Mouse (Mus musculus) small intestine, adult 2 months (tissue): ENCODE results near the gene Rbm39. TPM values are rescaled to one million over a fixed set of nuclear protein-coding genes. Genes with fewer than 3 reads are reported as not detected.
A peak's percentile ranks its signal among the peaks of the same experiment; 100 is the strongest.

ENCODE experiments used
- H3K27ac ChIP-seq: fragments of 200-500 bp; 2 replicates; pipeline ENCODE4 v1.5.1; 2012; ENCODE audit warnings: low read depth, low read length, control low read depth, inconsistent platforms; ENCODE audit not compliant: insufficient read depth
- H3K27me3 ChIP-seq: fragments of 200-500 bp; 2 replicates; pipeline ENCODE4 v1.6.1; 2012; ENCODE audit warnings: mild to moderate bottlenecking, moderate library complexity, low read length, inconsistent platforms; ENCODE audit not compliant: control insufficient read depth, insufficient read depth
- H3K36me3 ChIP-seq: fragments of 200-500 bp; 2 replicates; pipeline ENCODE4 v1.6.1; 2012; ENCODE audit warnings: mild to moderate bottlenecking, low read length, control low read depth, inconsistent platforms; ENCODE audit not compliant: control insufficient read depth, insufficient read depth
- H3K4me1 ChIP-seq: fragments of 200-500 bp; 2 replicates; pipeline ENCODE4 v1.6.1; 2012; ENCODE audit warnings: low read length, inconsistent platforms, mixed read lengths; ENCODE audit not compliant: control insufficient read depth, insufficient read depth, insufficient read length
- H3K4me3 ChIP-seq: fragments of 200-500 bp; 2 replicates; pipeline ENCODE4 v1.5.1; 2012; ENCODE audit warnings: low read depth, mild to moderate bottlenecking, control low read depth, inconsistent platforms, low read length, moderate library complexity
- CTCF ChIP-seq: fragments of 200-500 bp; IDR thresholded peaks from 2 replicates; pipeline ENCODE4 v1.5.1; 2012; ENCODE audit warnings: low read depth, mild to moderate bottlenecking, control low read depth, inconsistent platforms, low read length, moderate library complexity, mixed read lengths; ENCODE audit not compliant: insufficient replicate concordance, insufficient read length; ENCODE audit errors: extremely low read depth
- POLR2A ChIP-seq: fragments of 200-500 bp; IDR thresholded peaks from 2 replicates; pipeline ENCODE4 v1.6.1; 2012; ENCODE audit warnings: low read depth, mild to moderate bottlenecking, control low read depth, inconsistent platforms, low read length, moderate library complexity
- WGBS: fragments of 180-500 bp; shearing (Covaris S2); methylation state at CpG from one replicate; pipeline ENCODE4 v1.1.7; 2018; 5-methylcytosine and 5-hydroxymethylcytosine counted together
- polyA plus RNA-seq: library from polyadenylated mRNA; depleted of rRNA; stranded (reverse); fragments of >200 nt; gene quantifications from 2 replicates; pipeline ENCODE4 v1.2.3, GENCODE M21; 2012; rRNA removed

Gene Rbm39
- 35.4 and 49.5 TPM in 2 replicates for polyA plus RNA-seq

- WGBS, result under 1% methylated on average over 47 of the region's 47 CpGs
- peak; percentile 38; the same call in 1 of the 2 replicates for TF ChIP-seq CTCF
- peak; percentile 89 for TF ChIP-seq POLR2A
- Histone ChIP-seq H3K36me3 (peaks cover 18% of the 10 kb centered on the region), H3K4me3 (peak within 1 kb of the TSS; percentile 99), H3K27ac (peak within 1 kb of the TSS; percentile 93), H3K27me3 (no peaks in the 10 kb centered on the region), H3K4me1 (peaks cover 6% of the 10 kb centered on the region; the same call in 1 of the 2 replicates)
Observed at GRCm38 (mm10) chr2:156180094-156180821, at the start of gene Rbm39. TSS of gene Rbm39 (minus strand) at chr2:156180238.

DNA sequence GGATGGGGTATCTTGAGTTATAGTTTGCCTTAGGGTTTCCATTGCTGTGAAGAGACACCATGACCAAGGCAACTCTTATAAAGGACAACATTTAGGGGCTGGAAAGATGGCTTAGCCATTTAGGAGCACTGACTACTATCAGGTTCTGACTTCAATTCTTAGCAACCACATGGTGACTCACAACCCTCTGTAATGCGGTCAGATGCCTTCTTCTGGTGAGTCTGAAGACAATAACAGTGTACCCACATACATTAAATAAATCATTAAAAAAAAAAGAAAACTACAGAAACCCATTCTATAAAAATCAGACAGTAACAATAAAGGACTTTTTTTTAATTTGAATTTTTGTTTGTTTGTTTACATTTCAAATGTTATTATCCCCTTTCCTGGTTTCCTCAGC lies 49.1 kb upstream of the Rbm39 start:
- H3K36me3 ChIP-seq, result peaks cover 11% of the 10 kb centered on the region; the same call in 1 of the 2 replicates
- 98% methylated on average over 1 of the region's 1 CpGs for WGBS
- H3K4me1 ChIP-seq, result no peaks in the 10 kb centered on the region
- no peak for TF ChIP-seq POLR2A
- no peak for TF ChIP-seq CTCF
- no peak overlapping the region for H3K27ac ChIP-seq
- no peak overlapping the region for H3K4me3 ChIP-seq
- no peaks in the 10 kb centered on the region for H3K27me3 ChIP-seq

DNA sequence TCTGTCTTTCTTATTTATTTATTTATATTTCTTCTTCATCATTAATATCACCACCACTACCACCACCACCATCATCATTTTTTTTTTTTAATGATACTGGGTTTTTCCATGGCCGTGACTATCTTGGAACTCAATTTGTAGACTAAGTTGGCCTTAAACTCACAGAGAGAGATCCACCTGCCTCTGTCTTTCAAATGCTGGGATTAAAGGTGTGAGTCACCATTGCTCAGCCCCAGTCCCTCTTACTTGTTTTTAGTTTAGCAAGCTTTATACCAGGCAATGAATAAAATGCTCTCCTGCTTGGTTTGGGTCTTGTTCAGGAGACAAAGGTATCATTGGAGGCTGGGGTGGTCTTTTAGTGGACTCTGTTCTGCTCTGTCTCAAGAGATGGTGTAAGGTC lies 47.7 kb upstream of the Rbm39 start:
- Histone ChIP-seq H3K4me1 (no peaks in the 10 kb centered on the region; the same call in 1 of the 2 replicates), H3K27me3 (no peaks in the 10 kb centered on the region), H3K36me3 (peaks cover 11% of the 10 kb centered on the region; the same call in 1 of the 2 replicates), H3K27ac (no peak overlapping the region), H3K4me3 (no peak overlapping the region)
- no peak for TF ChIP-seq CTCF
- no peak for TF ChIP-seq POLR2A
- WGBS, result 100% methylated on average over 1 of the region's 1 CpGs

DNA sequence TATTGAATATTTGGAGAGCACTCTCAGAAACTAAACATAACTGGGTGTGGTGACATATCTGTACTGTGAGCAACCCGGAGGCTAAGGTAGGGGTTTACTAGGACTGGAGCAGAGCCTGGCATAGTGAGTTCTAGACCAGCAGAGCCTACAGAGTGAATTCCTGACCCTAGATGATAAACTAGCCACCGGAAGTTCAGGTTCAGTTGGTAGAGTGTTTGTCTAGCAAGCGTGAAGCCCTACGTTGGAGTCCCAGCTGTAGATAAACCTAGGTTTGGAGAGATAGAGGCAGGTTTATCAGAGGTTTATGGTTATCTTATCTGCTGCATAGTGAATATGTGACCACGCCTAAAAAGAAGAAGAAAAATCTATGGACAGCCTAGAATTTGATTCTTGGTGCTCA lies 44.0 kb upstream of the Rbm39 start:
- WGBS, result 36% methylated on average over 5 of the region's 5 CpGs
- no peak for TF ChIP-seq CTCF
- no peak for TF ChIP-seq POLR2A
- Histone ChIP-seq H3K4me3 (no peak overlapping the region), H3K4me1 (no peaks in the 10 kb centered on the region; the same call in 1 of the 2 replicates), H3K27ac (no peak overlapping the region), H3K27me3 (no peaks in the 10 kb centered on the region), H3K36me3 (peaks cover 10% of the 10 kb centered on the region; the same call in 1 of the 2 replicates)

- peaks cover 10% of the 10 kb centered on the region; the same call in 1 of the 2 replicates for H3K36me3 ChIP-seq
- H3K4me1 ChIP-seq, result no peaks in the 10 kb centered on the region; the same call in 1 of the 2 replicates
- no peaks in the 10 kb centered on the region for H3K27me3 ChIP-seq
- no peak for TF ChIP-seq CTCF
- no peak for TF ChIP-seq POLR2A
- H3K27ac ChIP-seq, result no peak overlapping the region
- no peak overlapping the region for H3K4me3 ChIP-seq
Observed at GRCm38 (mm10) chr2:156222100-156222499, 42.1 kb upstream of the Rbm39 start.

- H3K4me1 ChIP-seq, result no peaks in the 10 kb centered on the region
- 67% methylated on average over 1 of the region's 1 CpGs for WGBS
- TF ChIP-seq POLR2A (no peak), CTCF (no peak)
- H3K27me3 ChIP-seq, result no peaks in the 10 kb centered on the region
- no peak overlapping the region for H3K4me3 ChIP-seq
- H3K27ac ChIP-seq, result no peak overlapping the region
- H3K36me3 ChIP-seq, result peaks cover 1% of the 10 kb centered on the region; the same call in 1 of the 2 replicates
Observed at GRCm38 (mm10) chr2:156217786-156218185, 37.7 kb upstream of the Rbm39 start.

DNA sequence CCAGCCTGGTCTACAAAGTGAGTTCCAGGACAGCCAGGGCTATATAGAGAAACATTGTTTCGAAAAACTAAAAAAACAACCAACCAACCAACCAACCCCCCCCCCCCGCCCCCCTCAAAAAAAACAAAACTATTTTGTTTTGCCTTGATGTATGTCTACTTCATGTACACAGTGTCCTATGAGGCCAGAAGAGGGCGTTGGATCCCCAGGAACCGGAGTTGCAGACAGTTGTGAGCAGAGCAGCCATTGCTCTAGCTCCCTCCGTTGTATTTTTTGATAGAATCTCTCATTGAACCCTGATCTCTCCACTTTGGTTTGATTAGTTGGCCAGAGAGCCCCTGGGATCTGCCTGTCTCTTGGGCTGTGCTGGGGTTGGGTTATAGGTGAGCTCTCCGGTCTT lies 23.9 kb upstream of the Rbm39 start:
- TF ChIP-seq CTCF (no peak), POLR2A (no peak)
- 86% methylated on average over 6 of the region's 6 CpGs for WGBS
- no peaks in the 10 kb centered on the region for H3K27me3 ChIP-seq
- peaks cover 2% of the 10 kb centered on the region for H3K36me3 ChIP-seq
- peaks cover 5% of the 10 kb centered on the region; the same call in 1 of the 2 replicates for H3K4me1 ChIP-seq
- H3K27ac ChIP-seq, result no peak overlapping the region
- no peak overlapping the region for H3K4me3 ChIP-seq
